Mouse (Mus musculus) myocyte (in vitro differentiated cells): Measurements from ENCODE around the gene Vmn2r37. TPM values are rescaled to one million over a fixed set of nuclear protein-coding genes. Genes with fewer than 3 reads are reported as not detected.
"Not testable (repeated sequence)": the region's sequence is repeated elsewhere in the genome, so short reads cannot be mapped to it uniquely, and the experiment has no call there.

ENCODE experiments used
- H3K27me3 ChIP-seq: one replicate; pipeline ENCODE4 v1.6.1; 2011; ENCODE audit not compliant: control insufficient read depth, insufficient read depth, insufficient read length
- H3K36me3 ChIP-seq: one replicate; pipeline ENCODE4 v1.6.1; 2011; ENCODE audit not compliant: control insufficient read depth, insufficient read depth
- H3K4me2 ChIP-seq: one replicate; pipeline ENCODE4 v1.6.1; 2011; ENCODE audit warnings: low read depth, control low read depth
- H3K4me3 ChIP-seq: one replicate; pipeline ENCODE4 v1.5.1; 2011; ENCODE audit warnings: mild to moderate bottlenecking, control low read depth, moderate library complexity
- H3K79me2 ChIP-seq: one replicate; pipeline ENCODE4 v1.6.1; 2011; ENCODE audit not compliant: control insufficient read depth, insufficient read depth
- H3ac ChIP-seq: one replicate; pipeline ENCODE4 v1.6.1; 2011; ENCODE audit not compliant: control insufficient read depth, insufficient read length
- polyA plus RNA-seq: library from polyadenylated mRNA; unstranded; fragments of >200 nt; fragmentation: generic; extraction: Trizol; gene quantifications from one replicate; pipeline ENCODE4 v1.2.1, GENCODE M21; 2012; ENCODE audit warnings: missing spikeins

Vmn2r37 gene
- not detected for polyA plus RNA-seq

GRCm38 (mm10) chr7:9223553-9223952, at the start of gene Vmn2r37:
Vmn2r37 (minus strand) TSS chr7:9223653.
- not testable (repeated sequence) for H3ac ChIP-seq, H3K36me3 ChIP-seq

More at GRCm38 (mm10) chr7:9223553-9223952, at the start of gene Vmn2r37:
- H3K4me2 ChIP-seq, H3K79me2 ChIP-seq, H3K27me3 ChIP-seq, H3K4me3 ChIP-seq: not testable (repeated sequence)

Other genes starting within 250 kb of the Vmn2r37 start
- not detected for gene Vmn2r39, start 192.9 kb downstream of the Vmn2r37 start, polyA plus RNA-seq
- not detected for gene Vmn2r38, start 125.8 kb downstream of the Vmn2r37 start, polyA plus RNA-seq